Mouse (Mus musculus) Patski (cell line): ENCODE results near the gene Cbx8. TPM values are rescaled to one million over a fixed set of nuclear protein-coding genes. Genes with fewer than 3 reads are reported as not detected.

ENCODE experiments used
- ATAC-seq: fragments of 100-300 bp; one replicate; pipeline ENCODE4 v1.8.0; 2021
- CTCF ChIA-PET: fragments of 350-600 bp; sonication (Branson Sonifier 250); formaldehyde crosslinking; loops from one replicate; lab custom pipeline; 2022; ENCODE audit warnings: inconsistent platforms; lab: Charles Lee
- POLR2A ChIA-PET: fragments of 350-600 bp; sonication (Branson Sonifier 250); formaldehyde crosslinking; loops from one replicate; lab custom pipeline; 2022; ENCODE audit warnings: antibody characterized with exemption, inconsistent platforms; lab: Charles Lee
- DNase-seq: peaks from one replicate; pipeline ENCODE4 v3.0.0-alpha.2; 2011; ENCODE audit warnings: low read depth, low spot score
- H3K27me3 ChIP-seq: fragments of 371-371 bp; one replicate; pipeline ENCODE4 v1.5.1; 2021
- CTCF ChIP-seq: fragments of 100-300 bp; IDR thresholded peaks from one replicate; pipeline ENCODE4 v1.5.1; 2021
- in situ Hi-C: fragments of 300-500 bp; cut with MboI; formaldehyde crosslinking; loops from 3 replicates; pipeline ENCODE4 v1.11.1; 2018; ENCODE audit warnings: low pct_unique_long_range_greater_than_20kb, mixed read lengths
- polyA plus RNA-seq: library from polyadenylated mRNA; unstranded; gene quantifications from one replicate; pipeline ENCODE4 v1.2.3, GENCODE M21; 2021

Cbx8 gene
- polyA plus RNA-seq, 1 experiment from 2014 or later, result 14.6 TPM

DNA sequence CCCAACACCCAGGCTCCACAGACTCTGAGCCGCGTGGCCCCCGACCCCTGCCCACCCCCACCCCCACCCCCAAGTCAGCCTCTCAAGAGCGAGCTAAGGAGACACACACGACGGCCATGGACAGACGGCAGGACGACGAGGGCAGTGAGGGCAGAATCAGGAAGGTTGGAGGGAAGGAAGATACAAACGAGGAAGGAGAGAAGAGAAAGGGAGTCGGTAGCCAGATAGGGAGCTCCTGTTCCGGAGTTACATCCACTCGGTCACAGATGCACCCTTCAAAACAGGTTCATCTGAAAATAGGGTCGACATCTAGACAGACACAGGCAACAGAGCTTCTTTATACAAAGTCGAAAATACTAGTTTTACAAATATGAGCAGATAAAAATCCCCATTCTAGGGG, 4.3 kb downstream of the Cbx8 start:
- no peaks in the 10 kb centered on the region for H3K27me3 ChIP-seq
- in situ Hi-C loops, result no loop called here
- POLR2A ChIA-PET, result interaction anchor here (0.8 kb wide), 1 partner anchor 56 kb away, joined by 3 read pairs; no protein-coding TSS in a partner anchor
- CTCF ChIA-PET, result interaction anchor here (1.0 to 2.0 kb wide), 2 partner anchors 13 to 45 kb away, joined by 4 to 5 read pairs; no protein-coding TSS in a partner anchor
- TF ChIP-seq CTCF, result no peak
- no peak for DNase-seq
- ATAC-seq, result no peak

- ATAC-seq (no peak), DNase-seq (no peak)
- POLR2A ChIA-PET, result no interaction called here
- no peak for TF ChIP-seq CTCF
- in situ Hi-C loops, result no loop called here
- no peaks in the 10 kb centered on the region for H3K27me3 ChIP-seq
- CTCF ChIA-PET, result interaction anchor here (0.6 to 1.0 kb wide), 2 partner anchors 12 to 155 kb away, joined by 3 to 4 read pairs; no protein-coding TSS in a partner anchor
Measured at GRCm38 (mm10) chr11:119035686-119036165, 5.0 kb downstream of the Cbx8 start.

DNA sequence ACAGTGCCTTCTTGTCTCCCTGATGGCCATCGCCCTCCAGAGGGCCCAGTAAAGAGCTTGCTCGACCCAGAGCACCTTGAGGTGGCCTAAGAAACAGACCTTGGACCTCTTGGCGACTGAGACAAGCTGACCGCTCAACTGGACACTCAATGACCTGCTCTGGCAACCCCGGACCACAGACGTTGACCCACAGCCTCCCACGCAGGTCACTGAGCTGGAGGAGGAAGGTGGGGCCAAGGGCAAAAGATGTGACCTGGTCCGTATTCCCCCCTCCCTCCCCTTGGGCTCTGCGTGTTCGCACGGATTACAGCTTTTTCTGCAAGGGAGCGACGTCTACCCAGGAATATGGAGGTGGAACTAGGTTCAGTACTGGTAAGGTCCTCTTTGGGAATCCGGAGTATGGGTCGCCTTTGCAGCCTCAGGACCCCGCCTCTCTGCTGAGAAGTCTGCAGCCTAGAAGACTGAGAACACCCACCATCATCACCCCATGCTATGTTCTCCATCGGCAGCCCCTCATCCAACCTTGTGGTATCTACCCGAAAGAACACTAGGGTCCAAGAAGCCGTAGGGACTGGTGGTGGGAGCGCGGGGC, 5.6 kb downstream of the Cbx8 start:
- no peak for TF ChIP-seq CTCF
- in situ Hi-C loops, result no loop called here
- ChIA-PET POLR2A (no interaction called here), CTCF (interaction anchor here (0.6 to 3.7 kb wide), 2 partner anchors 11 to 155 kb away, joined by 3 to 14 read pairs; no protein-coding TSS in a partner anchor)
- ATAC-seq, result no peak
- no peak for DNase-seq
- no peaks in the 10 kb centered on the region for H3K27me3 ChIP-seq

DNA sequence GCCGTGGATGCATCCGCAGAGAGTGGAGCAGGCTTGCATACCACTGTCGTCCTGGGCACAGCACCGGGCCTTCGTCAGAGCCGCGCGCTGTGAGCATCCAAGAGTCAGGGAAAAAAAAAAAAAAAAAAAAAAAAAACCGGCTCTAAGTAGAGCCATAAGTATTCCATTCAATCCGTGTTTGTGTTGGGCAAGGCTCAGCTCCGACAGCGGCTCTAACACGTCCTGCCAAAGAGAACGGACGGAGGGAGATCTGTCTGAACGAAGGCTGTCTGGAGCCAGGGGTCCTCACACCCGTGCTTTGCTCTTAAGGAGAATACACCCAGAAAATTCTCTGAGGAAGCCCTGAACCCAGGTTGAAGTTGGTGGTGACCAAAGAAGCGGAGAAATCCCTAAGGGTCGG, 6.1 kb downstream of the Cbx8 start:
- in situ Hi-C loops, result no loop called here
- ATAC-seq (no peak), DNase-seq (no peak)
- TF ChIP-seq CTCF, result no peak
- CTCF ChIA-PET, result interaction anchor here (3.7 kb wide), 1 partner anchor 10 kb away, joined by 14 read pairs; no protein-coding TSS in a partner anchor
- no peaks in the 10 kb centered on the region for H3K27me3 ChIP-seq
- POLR2A ChIA-PET, result interaction anchor here (0.6 kb wide), 1 partner anchor 12 kb away, joined by 4 read pairs; no protein-coding TSS in a partner anchor

GRCm38 (mm10) chr11:119033874-119034558, 6.8 kb downstream of the Cbx8 start:
- POLR2A ChIA-PET, result interaction anchor here (0.6 kb wide), 1 partner anchor 13 kb away, joined by 4 read pairs; no protein-coding TSS in a partner anchor

DNA sequence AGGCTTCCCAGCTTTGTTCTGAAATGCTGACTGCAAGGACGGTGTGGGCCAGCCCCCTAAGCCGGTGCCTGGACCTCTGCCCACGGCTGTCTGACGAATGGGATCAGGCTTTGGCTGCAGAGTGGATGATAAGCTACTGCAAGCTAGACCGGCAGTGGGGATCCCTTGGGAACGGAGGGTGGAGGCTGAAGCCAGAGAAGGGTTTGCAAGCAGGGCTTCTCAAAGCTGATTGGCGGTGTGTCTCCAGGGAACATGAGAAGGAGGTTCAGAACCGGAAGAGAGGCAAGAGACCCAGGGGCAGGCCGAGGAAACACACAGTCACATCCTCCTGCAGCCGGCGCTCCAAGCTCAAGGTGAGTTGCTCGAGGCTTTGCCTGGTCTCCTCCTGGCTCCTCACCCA, 14.6 kb downstream of the Cbx8 start:
- ChIA-PET CTCF (no interaction called here), POLR2A (interaction anchor here (0.6 kb wide), 1 partner anchor 59 kb away, joined by 3 read pairs; no protein-coding TSS in a partner anchor)
- TF ChIP-seq CTCF, result no peak
- in situ Hi-C loops, result no loop called here
- ATAC-seq, result no peak
- peaks cover 4% of the 10 kb centered on the region for H3K27me3 ChIP-seq
- no peak for DNase-seq

More at GRCm38 (mm10) chr11:119033874-119034558, 6.8 kb downstream of the Cbx8 start:
- DNase-seq (no peak), ATAC-seq (peak; percentile 31)
- no peak for TF ChIP-seq CTCF
- H3K27me3 ChIP-seq, result no peaks in the 10 kb centered on the region
- CTCF ChIA-PET, result interaction anchor here (0.7 to 3.7 kb wide), 3 partner anchors 10 to 156 kb away, joined by 4 to 14 read pairs (median 4); no protein-coding TSS in a partner anchor
- in situ Hi-C loops, result no loop called here

GRCm38 (mm10) chr11:119024260-119024659, 16.5 kb downstream of the Cbx8 start:
- CTCF ChIA-PET, result interaction anchor here (1.4 to 2.7 kb wide), 4 partner anchors 9 to 27 kb away, joined by 3 to 14 read pairs (median 4); no protein-coding TSS in a partner anchor
- in situ Hi-C loops, result no loop called here
- DNase-seq, result no peak
- TF ChIP-seq CTCF, result no peak
- no peak for ATAC-seq
- peaks cover 4% of the 10 kb centered on the region for H3K27me3 ChIP-seq
- POLR2A ChIA-PET, result interaction anchor here (0.6 to 1.9 kb wide), 2 partner anchors 103 to 231 kb away, joined by 4 to 5 read pairs; no protein-coding TSS in a partner anchor

GRCm38 (mm10) chr11:119023616-119023980, 17.2 kb downstream of the Cbx8 start:
- H3K27me3 ChIP-seq, result peaks cover 4% of the 10 kb centered on the region
- no peak for TF ChIP-seq CTCF
- in situ Hi-C loops, result no loop called here
- CTCF ChIA-PET, result interaction anchor here (0.9 to 2.7 kb wide), 6 partner anchors 10 to 27 kb away, joined by 3 to 14 read pairs (median 4); no protein-coding TSS in a partner anchor
- no peak for DNase-seq
- POLR2A ChIA-PET, result interaction anchor here (0.6 to 1.9 kb wide), 3 partner anchors 17 to 232 kb away, joined by 4 to 5 read pairs (median 5); partner anchors contain the start of gene Cbx8
- no peak for ATAC-seq

GRCm38 (mm10) chr11:119022895-119023615, 17.7 kb downstream of the Cbx8 start, which contains the start of gene Cbx2:
TSS of gene Cbx2 (plus strand) at chr11:119022962.
- in situ Hi-C loops, result no loop called here
- ChIA-PET CTCF (interaction anchor here (0.9 to 2.7 kb wide), 6 partner anchors 10 to 28 kb away, joined by 3 to 14 read pairs (median 4); no protein-coding TSS in a partner anchor), POLR2A (interaction anchor here (1.4 kb wide), 1 partner anchor 18 kb away, joined by 5 read pairs; the partner anchor contains the start of gene Cbx8)
- H3K27me3 ChIP-seq, result peaks cover 4% of the 10 kb centered on the region
- no peak for DNase-seq
- peak; percentile 75 for ATAC-seq
- no peak for TF ChIP-seq CTCF
